Mouse (Mus musculus) heart, adult 2 months (tissue): ENCODE measurements around the gene Sh3gl1. TPM values are rescaled to one million over a fixed set of nuclear protein-coding genes. Genes with fewer than 3 reads are reported as not detected.
A peak's percentile ranks its signal among the peaks of the same experiment; 100 is the strongest.

Experiments used
- DNase-seq, 2 experiments: peaks; one replicate each; pipeline ENCODE4 v3.0.0; 2021
- H3K27ac ChIP-seq: fragments of 200-600 bp; 2 replicates; pipeline ENCODE4 v1.8.1; 2022
- H3K27me3 ChIP-seq: fragments of 200-500 bp; 2 replicates; pipeline ENCODE4 v1.6.1; 2012; ENCODE audit warnings: mild to moderate bottlenecking, low read length, inconsistent platforms, mixed read lengths; ENCODE audit not compliant: control insufficient read depth, insufficient read depth
- H3K36me3 ChIP-seq: fragments of 200-500 bp; 2 replicates; pipeline ENCODE4 v1.6.1; 2012; ENCODE audit warnings: low read length, inconsistent platforms; ENCODE audit not compliant: control insufficient read depth, insufficient read depth
- H3K4me1 ChIP-seq: fragments of 200-500 bp; 2 replicates; pipeline ENCODE4 v1.6.1; 2011; ENCODE audit warnings: low read length; ENCODE audit not compliant: control insufficient read depth, insufficient read depth
- H3K4me3 ChIP-seq: fragments of 200-600 bp; 2 replicates; pipeline ENCODE4 v1.8.1; 2022
- H3K79me2 ChIP-seq: fragments of 200-500 bp; replicated peaks from 2 replicates; pipeline ENCODE4 v1.6.1; 2012; ENCODE audit warnings: mild to moderate bottlenecking, inconsistent platforms, low read length, moderate library complexity, mixed read lengths; ENCODE audit not compliant: control insufficient read depth, insufficient read depth
- H3K9ac ChIP-seq: fragments of 200-500 bp; 2 replicates; pipeline ENCODE4 v1.6.1; 2012; ENCODE audit warnings: low read depth, mild to moderate bottlenecking, control low read depth, inconsistent platforms, low read length, mixed read lengths
- CTCF ChIP-seq: fragments of 200-600 bp; IDR thresholded peaks from 2 replicates; pipeline ENCODE4 v1.8.1; 2022; ENCODE audit warnings: antibody characterized with exemption, mild to moderate bottlenecking, moderate library complexity
- EP300 ChIP-seq: fragments of 200-500 bp; IDR thresholded peaks from 2 replicates; pipeline ENCODE4 v1.6.1; 2011; ENCODE audit warnings: low read depth, low read length, control low read depth; ENCODE audit not compliant: insufficient read depth
- POLR2A ChIP-seq: fragments of 200-500 bp; IDR thresholded peaks from 2 replicates; pipeline ENCODE4 v1.6.1; 2011; ENCODE audit warnings: mild to moderate bottlenecking, low read depth, low read length, control low read depth; ENCODE audit not compliant: insufficient read depth
- WGBS: fragments of 180-500 bp; shearing (Covaris S2); methylation state at CpG from one replicate; pipeline ENCODE4 v1.1.7; 2018; 5-methylcytosine and 5-hydroxymethylcytosine counted together
- intact Hi-C: fragments of 180-260 bp; cut with DNase I; formaldehyde crosslinking; loops from one replicate; pipeline ENCODE4 v1.15.1; 2025
- polyA plus RNA-seq: library from polyadenylated mRNA; depleted of rRNA; stranded (reverse); fragments of >200 nt; gene quantifications from 2 replicates; pipeline ENCODE4 v1.2.3, GENCODE M21; 2012
- total RNA-seq, 2 experiments: library from RNA; stranded (reverse); gene quantifications; 2 replicates each; pipeline ENCODE4 v1.2.3; 2021

Sh3gl1 gene
- total and polyA plus RNA-seq, 3 experiments: 13.6 to 27.4 (median 14.3) TPM

DNA sequence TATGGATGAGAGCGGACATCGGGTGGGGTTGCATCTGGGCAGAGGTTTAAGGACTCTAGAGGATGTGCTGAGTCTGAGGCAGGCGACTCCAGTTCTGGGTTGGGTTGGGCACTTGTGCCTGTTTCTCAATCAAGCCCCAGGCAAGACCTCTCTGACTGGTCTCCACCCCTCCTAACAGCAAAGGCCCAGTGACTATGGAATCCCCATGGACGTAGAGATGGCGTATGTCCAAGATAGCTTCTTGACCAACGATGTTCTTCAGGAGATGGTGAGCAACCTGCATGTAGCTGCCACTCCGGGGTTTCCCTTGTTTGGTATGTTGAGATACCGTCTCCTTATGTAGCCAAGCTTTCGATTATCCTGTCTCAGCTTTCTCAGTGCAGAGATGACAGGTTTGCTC is 21.1 kb downstream of the Sh3gl1 start:
- Histone ChIP-seq H3K9ac (no peak overlapping the region), H3K79me2 (no peaks in the 10 kb centered on the region), H3K4me3 (no peak overlapping the region), H3K27me3 (no peaks in the 10 kb centered on the region), H3K36me3 (no peaks in the 10 kb centered on the region), H3K4me1 (peaks cover 2% of the 10 kb centered on the region; the same call in 1 of the 2 replicates), H3K27ac (no peak overlapping the region)
- TF ChIP-seq EP300: no peak
- no peak for TF ChIP-seq POLR2A
- TF ChIP-seq CTCF: no peak
- 82% methylated on average over 9 of the region's 9 CpGs for WGBS
- intact Hi-C loops: no loop called here
- DNase-seq: no peak

DNA sequence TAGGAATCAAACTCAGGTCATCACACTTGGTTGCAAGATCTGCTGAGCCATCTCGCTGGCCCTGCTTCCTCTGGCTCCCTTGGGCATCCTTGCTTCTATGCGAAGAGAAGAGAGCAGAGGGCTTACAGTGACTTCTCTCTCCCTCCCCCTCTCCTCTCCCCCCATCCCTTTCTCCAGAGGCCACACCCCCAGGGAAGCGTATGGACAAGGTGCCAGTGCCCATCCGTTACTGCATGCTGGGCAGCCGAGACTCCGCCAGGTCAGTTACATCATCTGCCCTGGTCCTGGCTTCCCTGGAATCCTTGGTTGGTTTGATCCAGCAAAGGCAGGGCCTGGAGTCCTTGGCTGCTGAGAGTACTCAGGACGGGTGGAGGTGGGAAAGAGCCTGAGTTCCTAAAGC is 25.0 kb downstream of the Sh3gl1 start:
- H3K4me3 ChIP-seq: no peak overlapping the region
- no peaks in the 10 kb centered on the region for H3K27me3 ChIP-seq
- intact Hi-C loops: loop anchor here (2.0 kb wide), 1 partner anchor 25 kb away; the partner anchor contains the start of gene Sh3gl1
- no peaks in the 10 kb centered on the region for H3K79me2 ChIP-seq
- 87% methylated on average over 7 of the region's 7 CpGs for WGBS
- no peak overlapping the region for H3K9ac ChIP-seq
- no peak overlapping the region for H3K27ac ChIP-seq
- TF ChIP-seq EP300 (no peak), CTCF (no peak), POLR2A (no peak)
- H3K36me3 ChIP-seq: no peaks in the 10 kb centered on the region
- no peak for DNase-seq
- peaks cover 4% of the 10 kb centered on the region for H3K4me1 ChIP-seq

DNA sequence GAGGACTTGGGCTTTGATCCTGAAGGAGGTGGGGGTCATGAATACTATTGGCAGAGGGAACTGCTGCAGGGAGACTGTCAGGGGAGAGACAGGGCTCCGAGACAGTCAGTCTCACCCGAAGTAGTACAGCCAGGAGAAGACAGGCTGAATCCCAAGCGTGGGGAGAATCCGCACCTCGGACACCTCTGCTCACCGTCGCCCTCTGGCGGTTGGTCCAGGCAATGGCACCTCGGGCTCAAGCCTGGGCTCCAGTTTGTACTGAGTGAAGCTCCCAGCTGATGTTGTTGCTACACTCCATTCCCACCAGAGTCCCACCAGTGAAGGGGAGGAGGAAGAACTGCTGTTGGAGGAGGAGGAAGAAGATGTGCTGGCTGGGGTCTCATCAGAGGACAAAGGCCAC is 25.8 kb downstream of the Sh3gl1 start:
- H3K79me2 ChIP-seq: no peaks in the 10 kb centered on the region
- H3K4me3 ChIP-seq: no peak overlapping the region
- peaks cover 4% of the 10 kb centered on the region for H3K4me1 ChIP-seq
- no peak overlapping the region for H3K9ac ChIP-seq
- H3K27ac ChIP-seq: no peak overlapping the region
- intact Hi-C loops: loop anchor here (1.0 to 2.0 kb wide), 3 partner anchors 26 to 50 kb away; partner anchors contain the start of gene Sh3gl1
- no peaks in the 10 kb centered on the region for H3K36me3 ChIP-seq
- DNase-seq: peak; percentile 70 to 88
- H3K27me3 ChIP-seq: no peaks in the 10 kb centered on the region
- 7% methylated on average over 9 of the region's 9 CpGs for WGBS
- TF ChIP-seq POLR2A: no peak
- TF ChIP-seq CTCF: peak; percentile 98; the same call in 1 of the 2 replicates
- 0 out of 2 replicates have a peak, but pooled peaks have one; percentile 44 for TF ChIP-seq EP300

DNA sequence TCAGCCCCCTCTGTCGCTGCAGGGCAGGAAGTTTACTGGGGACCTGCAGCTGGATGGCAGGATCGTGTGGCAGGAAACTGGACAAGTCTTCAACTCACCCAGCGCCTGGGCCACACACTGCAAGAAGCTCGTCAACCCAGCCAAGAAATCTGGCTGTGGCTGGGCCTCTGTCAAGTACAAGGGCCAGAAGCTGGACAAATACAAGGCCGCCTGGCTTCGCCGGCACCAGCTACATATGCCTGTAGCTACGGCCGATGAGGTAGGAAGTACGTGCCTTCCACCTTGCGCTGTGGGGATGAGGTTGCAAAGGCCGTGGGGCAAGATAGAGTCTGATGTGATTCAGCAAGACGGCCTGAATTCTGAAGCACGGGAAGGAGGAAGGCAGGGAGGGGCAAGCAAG is 26.2 kb downstream of the Sh3gl1 start:
- H3K4me1 ChIP-seq: peaks cover 4% of the 10 kb centered on the region
- no peak overlapping the region for H3K4me3 ChIP-seq
- intact Hi-C loops: loop anchor here (1.0 to 2.0 kb wide), 3 partner anchors 27 to 50 kb away; partner anchors contain the start of gene Sh3gl1
- TF ChIP-seq POLR2A: no peak
- no peak for TF ChIP-seq EP300
- no peak for TF ChIP-seq CTCF
- no peaks in the 10 kb centered on the region for H3K79me2 ChIP-seq
- no peak for DNase-seq
- WGBS: 65% methylated on average over 14 of the region's 14 CpGs
- no peak overlapping the region for H3K27ac ChIP-seq
- no peaks in the 10 kb centered on the region for H3K27me3 ChIP-seq
- no peaks in the 10 kb centered on the region for H3K36me3 ChIP-seq
- H3K9ac ChIP-seq: no peak overlapping the region

DNA sequence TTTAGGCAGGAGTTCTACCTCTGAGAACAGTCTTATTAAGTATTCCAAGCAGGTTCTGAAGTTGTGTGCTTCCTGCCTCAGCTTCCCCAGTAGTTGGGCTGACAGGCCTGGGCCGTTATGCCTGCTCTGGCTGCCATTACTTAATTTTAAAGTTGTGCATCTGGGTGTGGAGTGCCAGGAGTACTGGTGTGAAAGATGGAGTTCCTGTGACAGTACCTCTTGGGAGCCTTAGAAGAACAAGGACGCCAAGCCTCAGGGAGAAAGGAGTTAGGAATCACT is 26.5 kb downstream of the Sh3gl1 start:
- DNase-seq: no peak
- H3K79me2 ChIP-seq: no peaks in the 10 kb centered on the region
- H3K27me3 ChIP-seq: no peaks in the 10 kb centered on the region
- TF ChIP-seq EP300: no peak
- no peak for TF ChIP-seq CTCF
- TF ChIP-seq POLR2A: no peak
- H3K4me3 ChIP-seq: peak overlapping the region; percentile 81
- H3K4me1 ChIP-seq: peaks cover 4% of the 10 kb centered on the region
- no peak overlapping the region for H3K9ac ChIP-seq
- intact Hi-C loops: loop anchor here (1.0 to 2.0 kb wide), 3 partner anchors 27 to 50 kb away; partner anchors contain the start of gene Sh3gl1
- 44% methylated on average over 2 of the region's 2 CpGs for WGBS
- no peaks in the 10 kb centered on the region for H3K36me3 ChIP-seq
- peak overlapping the region; percentile 87; the same call in 1 of the 2 replicates for H3K27ac ChIP-seq

DNA sequence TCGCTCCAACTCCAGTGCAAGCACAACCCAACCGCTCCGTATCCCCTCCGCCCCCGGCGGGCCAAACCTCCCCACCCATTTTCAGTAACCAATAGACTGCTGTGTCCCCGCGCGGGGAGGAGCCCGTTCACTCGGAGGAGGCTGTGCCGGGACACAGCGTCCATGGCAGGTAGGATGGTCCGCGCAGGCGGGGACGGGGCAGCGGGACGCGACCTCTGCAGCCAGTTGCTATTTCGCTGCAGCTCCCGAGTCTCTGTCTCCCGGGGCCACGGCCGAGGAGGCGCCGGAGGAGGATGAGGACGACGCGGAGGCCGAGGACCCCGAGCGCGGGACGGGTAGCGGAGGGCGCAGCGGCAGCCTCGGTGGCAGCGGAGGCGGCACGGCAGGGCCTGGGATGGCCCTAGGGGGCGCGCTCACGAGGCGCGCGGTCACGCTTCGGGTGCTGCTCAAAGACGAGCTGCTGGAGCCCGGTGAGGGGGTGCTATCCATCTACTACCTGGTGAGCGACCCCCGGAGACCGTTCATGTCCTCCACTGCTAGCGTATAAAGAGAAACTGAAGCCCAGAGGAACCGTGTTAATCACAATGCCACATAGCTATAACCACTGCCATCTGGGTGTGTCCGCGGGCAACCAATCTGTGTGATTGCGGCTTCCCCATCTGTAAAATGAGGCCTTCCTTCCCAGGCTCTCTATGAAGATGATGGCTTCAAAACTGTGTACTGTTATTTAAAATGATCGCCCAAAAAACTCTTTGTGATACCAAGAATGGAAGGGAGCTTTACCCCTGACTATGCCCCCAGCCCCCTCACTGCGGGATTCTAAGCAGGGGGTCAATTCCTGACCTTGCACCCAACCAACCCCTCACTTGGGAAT is 27.1 kb downstream of the Sh3gl1 start:
- intact Hi-C loops: no loop called here
- TF ChIP-seq POLR2A (peak; percentile 89), CTCF (peak; percentile 77), EP300 (no peak)
- peak overlapping the region; percentile 74 for H3K9ac ChIP-seq
- peak overlapping the region; percentile 81 for H3K4me3 ChIP-seq
- WGBS: under 1% methylated on average over 61 of the region's 62 CpGs
- H3K36me3 ChIP-seq: no peaks in the 10 kb centered on the region
- H3K27me3 ChIP-seq: no peaks in the 10 kb centered on the region
- DNase-seq: peak; percentile 92 to 96
- H3K4me1 ChIP-seq: peaks cover 4% of the 10 kb centered on the region
- peak overlapping the region; percentile 87 for H3K27ac ChIP-seq
- no peaks in the 10 kb centered on the region for H3K79me2 ChIP-seq
